Mouse (Mus musculus) megakaryocyte progenitor cell, adult 5-6 weeks (primary cell): ENCODE data around the gene 1810010D01Rik. TPM values are rescaled to one million over a fixed set of nuclear protein-coding genes. Genes with fewer than 3 reads are reported as not detected.

Source experiments
- ATAC-seq: replicated peaks from 2 replicates; pipeline ENCODE4 v1.8.0; 2016; ENCODE audit warnings: mild to moderate bottlenecking, moderate TSS enrichment, inconsistent platforms; ENCODE audit not compliant: poor library complexity
- total RNA-seq, 2 experiments: library from RNA; stranded (forward) in 1 of 2; stranded (reverse) in 1 of 2; fragments of 157-497, 149-512 nt in 1 of 2; fragments of 200-1000 nt in 1 of 2; gene quantifications; 2 replicates each; pipeline versions ENCODE4 v1.2.3 to v1.2.4; 2015 to 2017

The 1810010D01Rik gene
- total RNA-seq (2015) (not detected in 2 replicates), total RNA-seq (2017) (not detected in 2 replicates)

- ATAC-seq = no peak
Measured at GRCm38 (mm10) chr7:145208006-145208405, at the start of gene 1810010D01Rik. Gene 1810010D01Rik, minus strand, starts transcription at chr7:145208119.

- no peak for ATAC-seq
Measured at GRCm38 (mm10) chr7:145256092-145256491, 48.2 kb upstream of the 1810010D01Rik start.

GRCm38 (mm10) chr7:145253986-145254630 is 46.2 kb upstream of the 1810010D01Rik start:
- ATAC-seq = no peak

GRCm38 (mm10) chr7:145252715-145253476 is 45.0 kb upstream of the 1810010D01Rik start:
- ATAC-seq = peak; percentile 87

- ATAC-seq = no peak
Measured at GRCm38 (mm10) chr7:145250225-145250624, 42.3 kb upstream of the 1810010D01Rik start.

- ATAC-seq = no peak
Measured at GRCm38 (mm10) chr7:145248911-145249310, 41.0 kb upstream of the 1810010D01Rik start.

GRCm38 (mm10) chr7:145242851-145243712 is 35.2 kb upstream of the 1810010D01Rik start:
- peak; percentile 95 for ATAC-seq

DNA sequence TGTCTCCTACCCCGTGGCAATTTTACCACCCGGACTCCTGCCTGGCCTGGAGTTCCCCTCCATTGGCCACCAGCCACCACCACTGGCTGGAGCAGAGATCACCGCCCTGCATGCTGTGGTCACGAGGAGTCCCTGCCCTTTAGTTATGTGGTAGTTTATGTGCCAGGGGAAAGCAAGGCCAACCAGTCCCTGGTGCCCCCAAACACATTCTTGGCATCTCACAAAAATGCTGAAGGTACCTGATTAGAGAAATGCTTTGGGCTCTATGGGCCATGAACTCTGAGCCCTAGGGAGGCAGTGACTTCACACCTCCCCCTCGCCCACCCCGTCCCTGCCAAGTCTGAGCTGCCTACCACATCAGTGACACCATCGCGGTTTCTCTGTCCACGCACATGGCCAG is 34.1 kb upstream of the 1810010D01Rik start:
- no peak for ATAC-seq

- no peak for ATAC-seq
Measured at GRCm38 (mm10) chr7:145240929-145241328, 33.0 kb upstream of the 1810010D01Rik start.

- no peak for ATAC-seq
Measured at GRCm38 (mm10) chr7:145239736-145240505, 32.0 kb upstream of the 1810010D01Rik start.

DNA sequence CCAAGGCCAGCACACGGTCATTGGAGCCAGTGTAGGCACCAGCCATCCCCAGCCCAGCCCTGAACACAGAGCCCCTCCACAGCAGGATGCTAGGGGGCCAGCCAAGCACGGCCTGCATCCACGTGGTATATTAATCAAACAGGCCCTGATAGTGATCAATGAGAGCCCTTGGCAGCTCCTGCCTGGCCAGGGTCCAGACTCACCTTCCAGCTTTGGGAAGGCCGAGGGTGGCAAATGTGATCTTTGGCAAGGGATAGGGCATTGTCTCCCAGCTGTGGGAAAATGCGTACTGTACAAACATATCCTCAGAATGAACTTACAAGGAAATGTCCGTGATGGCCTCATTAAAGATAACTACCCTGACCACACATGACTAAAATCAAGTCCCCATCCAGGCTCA is 31.2 kb upstream of the 1810010D01Rik start:
- no peak for ATAC-seq

- no peak for ATAC-seq
Measured at GRCm38 (mm10) chr7:145234841-145235790, 27.2 kb upstream of the 1810010D01Rik start.

DNA sequence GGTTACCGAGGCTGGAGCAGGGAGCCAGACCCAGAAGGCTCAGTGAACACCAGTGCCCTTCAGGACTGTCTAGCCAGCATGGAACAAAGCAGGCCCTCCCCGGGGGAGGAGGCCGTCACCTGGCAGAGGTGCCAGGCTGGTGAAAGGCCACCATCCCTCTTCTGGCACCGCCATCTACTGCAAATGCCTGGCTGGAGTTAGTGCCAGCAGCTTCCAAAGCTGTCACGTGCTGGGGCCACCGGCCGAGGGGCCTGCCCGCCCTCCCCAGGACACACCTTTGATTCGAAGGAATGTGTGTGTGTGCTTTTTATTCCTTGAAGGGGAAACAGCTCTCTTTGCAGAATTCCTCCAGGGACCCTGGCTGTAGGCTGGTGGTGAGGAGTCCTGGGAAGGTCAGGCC is 23.7 kb upstream of the 1810010D01Rik start:
- no peak for ATAC-seq

- ATAC-seq = no peak
Measured at GRCm38 (mm10) chr7:145226641-145227040, 18.7 kb upstream of the 1810010D01Rik start.

GRCm38 (mm10) chr7:145225626-145226025 is 17.7 kb upstream of the 1810010D01Rik start:
- no peak for ATAC-seq

GRCm38 (mm10) chr7:145221841-145222689 is 14.1 kb upstream of the 1810010D01Rik start:
- ATAC-seq = peak; percentile 59; the same call in 1 of the 2 replicates

DNA sequence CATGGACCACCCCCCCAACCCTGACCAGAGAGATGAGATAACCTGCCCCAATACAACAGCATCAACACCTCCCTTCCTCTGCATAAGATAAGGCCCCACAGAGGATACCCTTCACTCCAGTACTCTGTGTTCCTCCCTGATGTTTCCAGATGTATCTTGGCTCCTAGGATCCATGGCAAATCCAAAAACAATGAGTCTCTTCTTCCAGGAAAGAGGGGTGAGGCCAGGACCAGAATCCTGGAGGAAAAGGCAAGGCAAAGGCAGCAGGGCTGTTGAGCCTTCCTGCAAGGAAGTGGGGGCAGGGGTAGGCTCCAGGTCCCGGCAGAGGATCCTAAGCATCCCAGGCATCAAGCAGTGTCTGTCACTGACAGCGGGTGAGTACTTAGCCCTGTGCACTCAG is 13.4 kb upstream of the 1810010D01Rik start:
- ATAC-seq = no peak

- ATAC-seq = no peak
Measured at GRCm38 (mm10) chr7:145219420-145219831, 11.5 kb upstream of the 1810010D01Rik start.
